Comparison of ENCODE assay signal across 13 mouse cellular contexts in the genomic region with DNA sequence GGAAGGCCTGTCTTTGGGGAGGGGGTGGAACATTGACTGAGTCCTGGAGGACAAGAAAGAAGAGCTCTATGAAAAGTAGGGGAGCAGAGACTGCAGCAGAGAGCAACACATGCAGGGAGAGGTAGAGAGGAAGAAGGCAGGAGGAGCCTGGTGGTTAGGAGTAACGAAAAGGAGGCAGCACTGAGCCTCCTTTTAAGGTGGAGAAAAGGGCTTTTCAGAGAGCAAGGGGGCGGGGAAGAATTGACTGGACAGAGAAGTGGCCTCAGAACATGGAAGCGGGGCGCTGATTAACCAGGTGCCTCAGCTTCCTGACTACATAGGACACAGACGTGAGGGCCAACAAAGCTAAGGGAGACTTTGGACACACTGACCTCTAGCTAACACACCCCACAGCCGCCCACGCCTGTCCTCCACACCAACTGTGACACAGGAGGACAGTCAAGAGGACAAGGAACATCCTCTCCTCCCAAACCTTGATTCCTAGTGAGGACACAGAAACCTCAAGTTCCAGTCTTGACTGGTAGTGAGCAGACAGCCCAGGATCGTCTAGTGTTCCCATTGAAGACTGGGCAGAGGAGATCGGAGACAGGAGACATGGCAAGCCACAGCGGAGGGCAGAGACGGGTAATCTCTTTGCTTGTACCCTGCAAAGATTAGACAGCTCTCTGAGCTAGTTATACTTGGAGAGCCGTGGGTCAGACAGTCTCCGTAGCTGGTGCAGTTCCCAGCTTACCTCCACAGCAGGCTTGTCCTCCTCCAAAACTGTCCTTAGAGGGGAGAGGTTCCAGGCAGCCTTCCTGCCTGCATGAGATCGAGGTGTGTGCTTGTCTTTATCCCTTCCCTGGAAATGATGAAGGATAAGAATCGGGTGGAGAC. TPM values are rescaled to one million over a fixed set of nuclear protein-coding genes. Genes with fewer than 3 reads are reported as not detected.
DNase-seq lines count a peak whose midpoint lies in the region; ATAC-seq and TF ChIP-seq lines count a peak whose summit lies in the region.
"Had no signal": no experiment of that assay in that cellular context is flagged by ENCODE, and none has a peak within 500 bp of the region (broad histone marks: within the 10 kb centered on the region; RNA-seq: fewer than 3 reads in every experiment).

Gene 9630041A04Rik, plus strand, starts transcription at position 246 of the 876 bp plus-strand sequence.

- H3K4me1 ChIP-seq in hindbrain, embryonic 12.5 days = peaks cover 13% of the 10 kb centered on the region
- no peaks in the 10 kb centered on the region for H3K4me1 ChIP-seq in midbrain, postnatal 0 days (ENCODE audit: insufficient read depth, low read length)
- H3K4me1 ChIP-seq: limb, embryonic 13.5 days had no signal

- H3K36me3 ChIP-seq in hindbrain, embryonic 12.5 days = no peaks in the 10 kb centered on the region
- H3K36me3 ChIP-seq in midbrain, postnatal 0 days (ENCODE audit: insufficient read depth, low read length) = no peaks in the 10 kb centered on the region
- H3K36me3 ChIP-seq: limb, embryonic 13.5 days had no signal

- no peak for TF ChIP-seq CTCF in layer of hippocampus, adult 2 months (conservative IDR thresholded peaks at IDR 0.05)
- TF ChIP-seq CTCF in midbrain, postnatal 0 days (IDR thresholded peaks at IDR 0.05) = no peak; the same call in 1 of the 2 replicates

- peak within 1 kb of the TSS; percentile 16; the same call in 1 of the 2 replicates for H3K27ac ChIP-seq in layer of hippocampus, adult 2 months
- no peak within 1 kb of the TSS for H3K27ac ChIP-seq in hindbrain, embryonic 12.5 days
- H3K27ac ChIP-seq in midbrain, postnatal 0 days (ENCODE audit: low read depth, low read length) = peak within 1 kb of the TSS; percentile 32
- H3K27ac ChIP-seq: limb, embryonic 13.5 days had no signal

- no peak for ATAC-seq in hindbrain, embryonic 12.5 days (ENCODE audit: low FRiP score)
- peak; percentile 20; the same call in 1 of the 2 replicates for ATAC-seq in midbrain, postnatal 0 days (ENCODE audit: low FRiP score)

- no peaks in the 10 kb centered on the region for H3K9me3 ChIP-seq in hindbrain, embryonic 12.5 days (replicated peaks)
- no peaks in the 10 kb centered on the region for H3K9me3 ChIP-seq in midbrain, postnatal 0 days (ENCODE audit: low read length)

- H3K4me3 ChIP-seq in layer of hippocampus, adult 2 months = peak within 1 kb of the TSS; percentile 29
- no peak within 1 kb of the TSS for H3K4me3 ChIP-seq in hindbrain, embryonic 12.5 days
- H3K4me3 ChIP-seq in midbrain, postnatal 0 days (ENCODE audit: low read depth, low read length) = no peak within 1 kb of the TSS
- H3K4me3 ChIP-seq: limb, embryonic 13.5 days had no signal

- WGBS in hindbrain, embryonic 12.5 days = 78% methylated on average over 15 of the region's 15 CpGs
- WGBS in midbrain, postnatal 0 days = 67% methylated on average over 15 of the region's 15 CpGs

- peak within 1 kb of the TSS; percentile 28 for H3K4me2 ChIP-seq in hindbrain, embryonic 12.5 days (replicated peaks)
- peak within 1 kb of the TSS; percentile 12 for H3K4me2 ChIP-seq in midbrain, postnatal 0 days (ENCODE audit: low read depth, low read length, poor library complexity, severe bottlenecking)
- H3K4me2 ChIP-seq: limb, embryonic 13.5 days had no signal

- H3K9ac ChIP-seq in hindbrain, embryonic 12.5 days = no peak within 1 kb of the TSS
- no peak within 1 kb of the TSS for H3K9ac ChIP-seq in midbrain, postnatal 0 days (replicated peaks; ENCODE audit: low read length, poor library complexity, severe bottlenecking)
- H3K9ac ChIP-seq: limb, embryonic 13.5 days had no signal

- H3K27me3 ChIP-seq in hindbrain, embryonic 12.5 days = no peaks in the 10 kb centered on the region
- no peaks in the 10 kb centered on the region for H3K27me3 ChIP-seq in midbrain, postnatal 0 days (ENCODE audit: insufficient read depth, low read length)
- H3K27me3 ChIP-seq: limb, embryonic 13.5 days had no signal

- DNase-seq in cerebellum, adult 9-10 months = peak; percentile 22
- no peak for DNase-seq in cerebellum, adult 9-11 months
- DNase-seq in layer of hippocampus, adult 2 months (ENCODE audit: low spot score in 2 of 2) = no peak
- DNase-seq in layer of hippocampus, adult 9-11 months = no peak
- no peak for DNase-seq in midbrain, postnatal 0 days (ENCODE audit: low spot score)
- no peak for DNase-seq in retina, postnatal 1 day
- no peak for DNase-seq in urinary bladder, postnatal 10 days (ENCODE audit: low spot score)
- DNase-seq: right cerebral cortex, adult 18-20 months had no signal

RNA-seq across cellular contexts. Expression of gene 9630041A04Rik, which starts in this region (rescaled TPM):
- total RNA-seq in layer of hippocampus, adult 2 months (2021) = not detected
- 0.35 and 0.36 TPM in 2 replicates for polyA plus RNA-seq in hindbrain, embryonic 12.5 days (2016; fragmentation: Nextera tagmentation; extraction: Ambion mirVana)
- not detected in 2 replicates for total RNA-seq in midbrain, postnatal 0 days (2014; rRNA removed)
- polyA plus RNA-seq in midbrain, postnatal 0 days (2015; fragmentation: Nextera tagmentation; extraction: Ambion mirVana) = 0.36 and 0.63 TPM in 2 replicates
- total RNA-seq: adrenal gland, postnatal 4 days; gastrocnemius, adult 8-10 months; megakaryocyte-erythroid progenitor cell, adult 5-6 weeks had no signal
- polyA plus RNA-seq: limb, embryonic 13.5 days had no signal

Comparison
In these comparisons a context has a peak if more than half of its experiments do, and no peak if none do; other contexts are left out.
1. Peak in ATAC-seq, H3K27ac ChIP-seq and H3K4me2 ChIP-seq in midbrain, postnatal 0 days; RNA of the gene not detected or under 1 TPM.